Mouse (Mus musculus): ENCODE measurements around the gene Hdgfl1.

- TF ChIP-seq CTCF (IDR thresholded peaks at IDR 0.05; ENCODE audit: extremely low read depth, insufficient read depth, insufficient read length, insufficient replicate concordance) (no peak), POLR2A (IDR thresholded peaks at IDR 0.05; ENCODE audit: low read depth, low read length) (no peak)
Observed at GRCm38 (mm10) chr13:26761966-26762803, 7.8 kb downstream of the Hdgfl1 start.
